Mouse (Mus musculus) lung, postnatal 0 days (tissue): ENCODE measurements at regions not wholly inside any gene's neighbourhood (a gene's known extent, or its start where the extent isn't known, plus 50 kb on each side); places are given as distances from the start of the nearest gene placed in this dataset.

Experiments
- CTCF ChIP-seq: IDR thresholded peaks from 2 replicates; pipeline ENCODE4 v1.5.1; 2016; ENCODE audit warnings: antibody characterized with exemption, mild to moderate bottlenecking
- EP300 ChIP-seq: IDR thresholded peaks from 2 replicates; pipeline ENCODE4 v1.6.1; 2016; ENCODE audit warnings: antibody characterized with exemption, mild to moderate bottlenecking, control low read depth

GRCm38 (mm10) chr13:11164130-11164529 lies 803.5 kb upstream of the Chrm3 start:
- TF ChIP-seq CTCF (no peak), EP300 (no peak)
